Mouse (Mus musculus) lung, postnatal 25 days (tissue): Measurements from ENCODE around the gene Rnf113a2.

ENCODE experiments used
- DNase-seq: peaks from one replicate; pipeline ENCODE4 v3.0.0; 2022; ENCODE audit warnings: low spot score

The Rnf113a2 gene

DNA sequence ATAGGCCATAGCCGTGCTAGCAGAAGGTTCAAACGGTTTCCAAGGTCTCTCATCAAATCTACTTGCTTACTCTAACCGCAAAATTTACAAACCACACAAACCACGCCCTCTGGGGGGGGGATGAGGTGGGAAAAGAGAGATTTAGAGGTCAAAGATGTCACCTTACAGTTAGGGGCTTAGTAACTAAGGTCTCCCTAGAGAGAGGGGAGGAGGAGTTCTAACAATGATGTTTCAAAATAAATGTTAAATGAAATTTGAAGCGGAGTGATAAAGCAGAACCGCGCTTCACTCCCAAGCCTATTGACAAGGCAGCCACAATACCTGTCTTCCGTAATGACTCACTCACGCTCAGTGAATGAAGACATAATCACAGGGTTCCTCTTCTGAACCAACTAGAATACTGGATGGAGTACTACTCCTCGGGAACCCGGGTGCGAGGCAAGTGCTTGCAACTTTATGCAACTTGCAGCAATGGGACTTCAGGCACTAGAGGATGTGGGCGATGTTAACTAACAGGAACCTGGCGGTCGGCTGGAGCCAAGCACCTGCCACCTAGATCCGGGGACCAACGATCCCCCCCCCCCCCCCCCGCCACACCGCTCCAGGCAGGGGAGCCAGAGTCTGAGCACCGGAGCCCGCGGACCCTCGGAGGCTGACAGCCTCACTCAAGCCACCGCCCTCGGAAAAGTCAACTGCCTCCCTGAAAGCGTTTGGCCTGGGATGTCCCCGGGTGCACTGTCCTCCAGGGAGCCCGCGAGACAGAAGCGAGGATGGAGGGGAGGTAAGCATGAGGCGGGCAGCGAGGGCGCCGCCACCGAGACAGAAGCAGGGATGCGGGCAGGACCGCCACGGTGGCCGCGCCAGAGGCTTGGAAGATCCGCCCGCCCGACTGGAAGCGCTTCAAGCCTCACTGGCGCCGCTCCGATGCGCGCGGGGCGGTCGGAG lies 8.8 kb upstream of the Rnf113a2 start:
- DNase-seq: peak; percentile 29

DNA sequence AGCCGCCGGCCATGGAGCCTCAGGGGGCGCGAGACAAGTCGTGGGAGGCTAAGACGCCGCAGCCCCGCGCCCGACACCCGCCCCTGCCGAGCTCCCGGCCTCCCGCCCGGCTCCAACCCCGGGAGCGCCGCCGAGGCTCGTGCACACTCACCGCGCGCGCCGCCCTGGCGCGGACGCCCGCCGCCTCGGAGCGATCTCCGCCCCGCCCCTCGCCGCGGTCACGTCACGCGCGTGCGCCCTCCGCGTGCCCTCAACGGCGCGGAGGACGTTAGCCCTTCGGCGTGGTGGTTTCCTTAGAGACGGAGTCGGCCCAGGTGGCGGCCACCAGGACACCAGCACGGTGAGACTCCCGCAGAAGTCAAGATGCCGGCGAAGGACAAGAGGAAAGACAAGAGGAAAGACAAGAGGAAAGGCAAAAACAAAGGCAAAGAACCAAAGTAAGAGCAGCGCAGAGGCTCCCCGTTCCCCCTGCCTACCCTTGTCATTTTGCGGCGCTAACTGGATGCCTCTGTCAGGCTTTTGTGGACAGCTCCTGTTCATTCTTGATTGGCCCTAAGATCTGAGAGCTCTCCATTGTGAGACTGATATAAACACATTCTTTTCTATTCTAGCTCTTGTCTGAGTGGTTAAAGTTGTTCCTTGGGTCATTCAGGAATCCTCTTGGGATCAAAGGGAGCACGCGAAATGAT lies 8.0 kb upstream of the Rnf113a2 start, which contains the start of the genes Entpd5 and Bbof1:
Gene Entpd5, minus strand, starts transcription at position 211 of the 689 bp plus-strand sequence.
Gene Bbof1, plus strand, starts transcription at position 253 of the 689 bp plus-strand sequence.
- peak; percentile 90 for DNase-seq

- DNase-seq: no peak
Observed at GRCm38 (mm10) chr12:84417605-84417922, 568 bp downstream of the Rnf113a2 start.

- no peak for DNase-seq
Observed at GRCm38 (mm10) chr12:84423990-84424389, 7.0 kb downstream of the Rnf113a2 start.

DNA sequence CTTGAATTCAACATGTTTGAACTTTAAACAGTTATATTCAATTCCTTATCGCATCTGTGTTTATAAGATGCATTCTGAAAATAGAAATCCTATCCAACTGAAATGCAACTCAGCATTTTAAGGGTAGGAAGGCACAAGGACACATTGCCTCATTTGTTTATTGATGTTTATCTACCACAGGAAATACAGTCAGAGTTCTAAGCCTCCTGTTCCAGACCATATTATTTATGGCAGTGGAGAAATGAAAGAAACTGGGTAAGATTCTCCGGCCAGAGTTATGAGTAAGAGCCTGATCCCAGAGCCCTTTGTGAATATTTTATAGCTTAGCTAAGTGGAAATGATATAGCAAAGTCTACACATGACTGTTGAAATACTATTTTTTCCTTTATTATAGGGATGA lies 12.8 kb downstream of the Rnf113a2 start:
- DNase-seq: peak; percentile 14

DNA sequence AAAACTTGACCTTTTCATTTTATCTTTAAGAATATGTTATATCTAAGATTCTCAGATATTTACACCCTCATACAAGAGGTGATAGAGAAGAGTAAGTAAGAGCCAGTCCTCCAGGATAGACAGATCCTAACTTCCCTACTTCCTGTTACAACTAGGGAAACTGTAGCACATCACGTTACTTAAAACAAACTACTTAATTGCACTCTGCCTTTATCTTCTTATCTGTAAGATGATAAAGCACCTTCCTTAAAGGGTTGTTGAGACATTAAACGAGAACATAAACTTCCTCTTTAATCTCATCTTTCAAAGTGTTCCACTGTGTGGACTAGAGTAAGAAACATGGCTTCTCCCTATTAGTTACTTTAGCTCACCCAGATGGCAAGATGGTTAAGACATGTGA lies 21.7 kb downstream of the Rnf113a2 start:
- DNase-seq: no peak

GRCm38 (mm10) chr12:84442526-84442925 lies 25.5 kb downstream of the Rnf113a2 start:
- no peak for DNase-seq

DNA sequence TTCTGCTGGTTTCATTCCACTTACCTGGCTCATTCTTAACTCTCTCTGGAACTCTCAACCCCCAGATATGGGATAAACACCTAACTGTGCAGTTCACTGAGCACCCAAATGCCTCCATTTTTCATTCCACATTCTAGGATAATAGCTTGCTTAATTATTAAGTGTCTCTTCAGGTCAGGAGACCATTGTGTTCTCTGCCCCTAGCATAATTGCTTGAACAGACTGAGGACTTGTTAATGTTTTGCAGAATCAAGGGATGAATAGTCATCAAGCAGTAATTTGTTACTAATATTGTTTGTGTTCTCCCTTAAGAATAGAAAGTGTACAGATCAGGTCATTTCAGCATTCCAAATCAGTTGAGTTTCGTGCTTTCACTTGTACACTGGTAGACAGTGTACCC lies 30.4 kb downstream of the Rnf113a2 start:
- no peak for DNase-seq

DNA sequence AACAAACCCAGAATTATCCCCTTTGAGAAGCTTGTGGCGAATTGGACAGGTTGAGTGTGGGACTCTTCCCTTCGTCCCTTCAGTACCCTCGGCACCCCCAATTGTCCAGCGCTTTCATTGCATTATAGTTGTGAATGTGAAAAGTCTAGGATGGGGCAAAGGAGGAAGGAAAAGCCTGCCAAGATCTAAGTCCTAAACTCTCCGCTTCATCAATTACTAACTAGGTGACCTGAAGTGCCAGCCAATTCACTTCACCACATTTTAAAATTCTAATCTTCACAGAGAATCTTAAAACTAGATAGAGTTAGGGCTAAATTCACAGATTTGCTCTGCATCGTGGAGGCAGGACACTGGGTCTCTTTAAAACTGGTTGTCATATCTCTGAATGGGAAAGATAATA lies 31.2 kb downstream of the Rnf113a2 start:
- no peak for DNase-seq

- no peak for DNase-seq
Observed at GRCm38 (mm10) chr12:84449887-84450286, 32.9 kb downstream of the Rnf113a2 start.

GRCm38 (mm10) chr12:84450351-84450717 lies 33.3 kb downstream of the Rnf113a2 start:
- DNase-seq: peak; percentile 55

DNA sequence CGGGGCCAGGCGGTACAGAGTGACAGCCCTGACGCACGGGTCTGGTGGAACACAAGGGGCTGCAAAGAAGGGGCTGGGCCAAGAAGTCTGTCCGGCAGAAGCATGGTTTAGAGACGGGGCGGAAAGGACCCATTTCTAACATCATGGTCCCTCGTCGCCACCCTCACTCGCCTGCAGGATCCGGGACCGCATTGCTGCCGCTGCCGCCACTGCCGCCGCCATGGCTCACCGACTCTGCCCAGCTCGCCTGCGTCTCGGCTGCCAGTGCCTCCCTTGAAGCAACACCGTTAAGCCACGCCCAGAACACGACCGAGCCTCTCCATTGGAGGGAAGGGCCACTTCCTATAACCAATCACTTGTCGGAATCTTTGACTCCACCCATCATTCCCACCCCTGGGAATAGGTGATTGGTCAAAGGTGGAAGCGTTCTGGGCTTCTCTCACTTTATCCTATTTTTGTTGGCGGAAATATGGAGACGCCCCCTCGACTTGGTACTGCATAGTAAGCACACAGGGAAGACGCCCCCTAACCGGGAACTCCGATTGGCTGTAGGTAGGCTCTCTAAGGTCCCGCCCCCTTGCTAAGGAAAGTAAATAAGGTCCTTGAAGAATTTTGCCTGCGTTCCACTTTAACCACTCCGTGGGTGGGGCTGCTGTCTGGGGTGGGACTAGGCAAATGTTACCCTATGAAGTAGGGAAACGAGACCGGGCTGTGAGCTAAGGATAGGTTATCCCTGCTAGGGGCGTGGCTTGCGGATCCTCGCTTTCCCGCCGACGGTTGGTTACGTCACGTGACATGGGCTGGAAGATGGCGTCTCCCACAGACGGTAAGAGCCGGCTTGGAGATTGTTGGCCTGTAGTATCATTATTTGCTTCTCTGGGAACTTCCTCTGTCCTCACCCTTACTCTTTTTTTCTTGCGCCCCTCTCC lies 34.0 kb downstream of the Rnf113a2 start, which contains the start of the genes Aldh6a1 and Lin52:
Gene Aldh6a1, minus strand, starts transcription at position 287 of the 929 bp plus-strand sequence.
Gene Lin52, plus strand, starts transcription at position 705 of the 929 bp plus-strand sequence.
- DNase-seq: peak; percentile 100

DNA sequence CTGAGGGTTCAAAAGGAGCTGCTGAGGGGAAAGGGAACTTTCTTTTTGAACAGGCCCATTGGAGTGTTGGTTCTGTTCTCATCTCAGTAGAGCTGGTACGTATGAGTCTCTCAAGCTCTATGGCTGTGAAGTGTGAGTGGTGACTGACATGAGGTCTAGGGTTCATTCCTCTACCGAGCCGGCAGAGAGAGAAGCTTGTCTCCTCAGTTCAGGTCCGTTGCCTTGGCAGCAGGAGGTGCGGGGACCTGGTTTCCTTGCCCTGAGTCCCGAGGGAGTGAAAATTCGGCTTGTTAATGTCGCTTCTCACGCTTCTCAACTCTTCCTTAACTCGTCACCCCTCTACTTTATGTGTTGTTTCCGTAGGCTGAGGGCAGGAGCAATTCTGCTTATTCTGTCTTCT lies 34.8 kb downstream of the Rnf113a2 start:
- DNase-seq: no peak

- no peak for DNase-seq
Observed at GRCm38 (mm10) chr12:84456911-84457310, 39.9 kb downstream of the Rnf113a2 start.

DNA sequence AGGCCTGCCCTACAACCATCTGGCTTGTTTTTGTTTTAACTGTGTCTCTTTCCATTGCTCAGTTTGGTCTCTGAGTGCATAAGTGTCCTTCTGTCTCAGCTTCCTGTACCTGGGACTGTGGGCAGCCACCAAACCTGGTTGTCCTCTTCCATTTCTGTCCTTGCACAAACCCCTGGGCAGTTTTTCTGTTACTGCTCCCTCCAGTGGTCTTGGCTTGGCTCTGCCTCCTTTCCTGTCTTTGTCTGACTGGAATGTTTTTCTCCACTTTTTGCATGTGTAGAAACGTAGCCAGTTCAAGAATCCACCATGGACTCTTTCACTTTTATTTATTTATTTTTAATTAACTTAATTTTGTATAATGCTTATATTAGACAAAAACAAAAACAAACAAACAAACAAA lies 42.8 kb downstream of the Rnf113a2 start:
- no peak for DNase-seq

GRCm38 (mm10) chr12:84461416-84461815 lies 44.4 kb downstream of the Rnf113a2 start:
- DNase-seq: no peak

DNA sequence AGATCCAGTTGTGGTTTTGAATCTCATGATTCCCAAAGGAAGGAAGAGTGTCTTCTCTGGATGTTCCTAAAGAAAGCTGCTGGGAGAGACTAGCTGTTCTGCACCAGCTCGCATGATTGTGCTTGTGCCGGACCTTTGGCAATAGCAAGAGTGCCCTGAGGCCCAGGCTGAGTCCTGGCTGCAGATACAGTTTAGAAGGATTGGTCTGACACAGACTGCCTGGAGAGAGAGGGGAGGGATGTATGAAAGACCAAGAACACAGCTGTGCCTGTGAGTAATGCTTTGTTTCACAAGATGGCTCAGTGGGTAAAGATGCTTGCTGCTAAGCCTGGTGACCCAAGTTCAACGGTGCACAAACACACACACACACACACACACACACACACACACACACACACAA lies 45.9 kb downstream of the Rnf113a2 start:
- DNase-seq: no peak
